In the genomic region with DNA sequence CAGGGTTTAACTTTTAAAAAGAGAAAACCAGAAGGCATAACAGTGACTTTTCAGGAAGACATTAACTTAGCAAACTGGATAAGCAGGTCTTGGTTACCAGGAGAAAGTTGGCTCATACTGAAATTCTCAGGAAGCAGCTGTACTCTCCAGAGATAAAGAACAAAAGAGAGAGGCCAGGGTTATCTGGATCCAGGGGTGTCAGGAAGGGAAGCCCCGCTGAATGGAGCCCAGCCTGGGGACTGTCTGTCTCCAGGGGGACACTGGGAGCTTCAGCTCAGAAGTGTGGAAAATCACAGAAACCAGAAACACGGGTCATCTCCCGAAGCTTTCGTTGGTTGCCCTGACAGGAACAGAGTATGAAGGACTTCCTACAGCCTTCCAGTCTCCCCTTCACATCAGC, we compare ENCODE assay signal across 12 mouse cellular contexts. TPM values are rescaled to one million over a fixed set of nuclear protein-coding genes. Genes with fewer than 3 reads are reported as not detected.
DNase-seq lines count a peak whose midpoint lies in the region; ATAC-seq and TF ChIP-seq lines count a peak whose summit lies in the region.
"Had no signal": no experiment of that assay in that cellular context is flagged by ENCODE, and none has a peak within 500 bp of the region (broad histone marks: within the 10 kb centered on the region; RNA-seq: fewer than 3 reads in every experiment).

No protein-coding gene starts in this region.

- H3K27me3 ChIP-seq in lung, embryonic 14.5 days (ENCODE audit: insufficient read depth, low read length) = no peaks in the 10 kb centered on the region
- H3K27me3 ChIP-seq in heart, embryonic 10.5 days (ENCODE audit: insufficient read depth, poor library complexity, severe bottlenecking) = no peaks in the 10 kb centered on the region
- H3K27me3 ChIP-seq in kidney, adult 2 months (replicated peaks; ENCODE audit: control insufficient read depth, insufficient read depth, low read length) = no peaks in the 10 kb centered on the region
- H3K27me3 ChIP-seq in stomach, embryonic 14.5 days (ENCODE audit: control insufficient read depth, insufficient read depth, low read length) = no peaks in the 10 kb centered on the region
- H3K27me3 ChIP-seq in hindbrain, embryonic 16.5 days (replicated peaks; ENCODE audit: control insufficient read depth, insufficient read depth, low read length) = no peaks in the 10 kb centered on the region
- H3K27me3 ChIP-seq: limb, embryonic 13.5 days had no signal

- H3K27ac ChIP-seq in lung, embryonic 14.5 days (ENCODE audit: low read depth) = peak overlapping the region; percentile 61; the same call in 1 of the 2 replicates
- peak overlapping the region; percentile 84 for H3K27ac ChIP-seq in heart, embryonic 10.5 days
- no peak overlapping the region for H3K27ac ChIP-seq in kidney, adult 2 months (ENCODE audit: insufficient read depth, low read depth, low read length)
- H3K27ac ChIP-seq in stomach, embryonic 14.5 days (ENCODE audit: low read length) = peak overlapping the region; percentile 66; the same call in 1 of the 2 replicates
- H3K27ac ChIP-seq in hindbrain, embryonic 16.5 days (ENCODE audit: low read depth, low read length) = no peak overlapping the region
- H3K27ac ChIP-seq: limb, embryonic 13.5 days had no signal

- no peak for TF ChIP-seq POLR2A in kidney, adult 2 months (IDR thresholded peaks at IDR 0.05; ENCODE audit: low read depth, low read length)

- TF ChIP-seq CTCF in lung, embryonic 14.5 days (IDR thresholded peaks at IDR 0.05; ENCODE audit: low read depth) = no peak
- no peak for TF ChIP-seq CTCF in kidney, adult 2 months (conservative IDR thresholded peaks at IDR 0.05; ENCODE audit: insufficient read depth, insufficient read length, low read depth, low read length)

- H3K4me1 ChIP-seq in lung, embryonic 14.5 days (ENCODE audit: insufficient read depth) = peaks cover 13% of the 10 kb centered on the region
- H3K4me1 ChIP-seq in heart, embryonic 10.5 days = peaks cover 49% of the 10 kb centered on the region
- H3K4me1 ChIP-seq in kidney, adult 2 months (ENCODE audit: control insufficient read depth, insufficient read depth, low read length) = no peaks in the 10 kb centered on the region
- H3K4me1 ChIP-seq in stomach, embryonic 14.5 days (ENCODE audit: control insufficient read depth, insufficient read depth, low read length) = 0 out of 2 replicates have a peak, but pooled peaks cover 3% of the 10 kb centered on the region
- H3K4me1 ChIP-seq in hindbrain, embryonic 16.5 days (ENCODE audit: control insufficient read depth, insufficient read depth, low read depth, low read length) = no peaks in the 10 kb centered on the region

- 17% methylated on average over 4 of the region's 4 CpGs for WGBS in lung, embryonic 14.5 days
- 13% methylated on average over 4 of the region's 4 CpGs for WGBS in heart, embryonic 10.5 days
- 60% methylated on average over 4 of the region's 4 CpGs for WGBS in kidney, adult 2 months
- 45% methylated on average over 4 of the region's 4 CpGs for WGBS in stomach, embryonic 14.5 days
- WGBS in hindbrain, embryonic 16.5 days = 55% methylated on average over 4 of the region's 4 CpGs

- H3K9me3 ChIP-seq in lung, embryonic 14.5 days (ENCODE audit: low read depth, low read length) = no peaks in the 10 kb centered on the region
- no peaks in the 10 kb centered on the region for H3K9me3 ChIP-seq in heart, embryonic 10.5 days
- H3K9me3 ChIP-seq in stomach, embryonic 14.5 days (ENCODE audit: control insufficient read depth, low read depth, low read length) = no peaks in the 10 kb centered on the region
- no peaks in the 10 kb centered on the region for H3K9me3 ChIP-seq in hindbrain, embryonic 16.5 days (ENCODE audit: control insufficient read depth, low read length)
- H3K9me3 ChIP-seq: limb, embryonic 13.5 days had no signal

- no peak overlapping the region for H3K4me2 ChIP-seq in lung, embryonic 14.5 days
- H3K4me2 ChIP-seq in stomach, embryonic 14.5 days (replicated peaks; ENCODE audit: low read depth, low read length) = no peak overlapping the region
- H3K4me2 ChIP-seq in hindbrain, embryonic 16.5 days (ENCODE audit: low read length) = no peak overlapping the region
- H3K4me2 ChIP-seq: limb, embryonic 13.5 days; midbrain, embryonic 11.5 days had no signal

- peak; percentile 24 for DNase-seq in lung, embryonic 14.5 days
- DNase-seq in lung, adult 18-20 months = no peak
- DNase-seq in heart, embryonic 10.5 days (ENCODE audit: low spot score) = no peak
- DNase-seq in kidney, adult 2 months = peak; percentile 50
- no peak for DNase-seq in right cerebral cortex, postnatal 25 days
- no peak for DNase-seq in thymus, adult 18-20 months
- DNase-seq: cerebellum, postnatal 36 days had no signal

- H3K36me3 ChIP-seq in lung, embryonic 14.5 days (ENCODE audit: insufficient read depth) = no peaks in the 10 kb centered on the region
- H3K36me3 ChIP-seq in heart, embryonic 10.5 days = no peaks in the 10 kb centered on the region
- no peaks in the 10 kb centered on the region for H3K36me3 ChIP-seq in kidney, adult 2 months (ENCODE audit: control insufficient read depth, insufficient read depth, low read length)
- H3K36me3 ChIP-seq in stomach, embryonic 14.5 days (ENCODE audit: control insufficient read depth, insufficient read depth, low read length) = no peaks in the 10 kb centered on the region
- no peaks in the 10 kb centered on the region for H3K36me3 ChIP-seq in hindbrain, embryonic 16.5 days (ENCODE audit: control insufficient read depth, insufficient read depth, low read length)
- H3K36me3 ChIP-seq: limb, embryonic 13.5 days had no signal

- no peak for ATAC-seq in lung, embryonic 14.5 days (ENCODE audit: insufficient read depth)
- ATAC-seq in stomach, embryonic 14.5 days (ENCODE audit: insufficient number of reproducible peaks, insufficient read depth, low FRiP score, low read depth) = no peak
- no peak for ATAC-seq in hindbrain, embryonic 16.5 days

- no peak overlapping the region for H3K4me3 ChIP-seq in lung, embryonic 14.5 days (ENCODE audit: low read depth, low read length)
- H3K4me3 ChIP-seq in heart, embryonic 10.5 days = no peak overlapping the region
- H3K4me3 ChIP-seq in kidney, adult 2 months (ENCODE audit: insufficient read depth, low read depth, low read length) = no peak overlapping the region
- H3K4me3 ChIP-seq in stomach, embryonic 14.5 days (ENCODE audit: low read depth, low read length) = no peak overlapping the region
- H3K4me3 ChIP-seq in hindbrain, embryonic 16.5 days (ENCODE audit: low read length) = no peak overlapping the region
- H3K4me3 ChIP-seq: erythroblast, embryonic 14.5 days; limb, embryonic 13.5 days had no signal

- H3K9ac ChIP-seq in lung, embryonic 14.5 days = no peak overlapping the region
- H3K9ac ChIP-seq in stomach, embryonic 14.5 days (replicated peaks; ENCODE audit: low read depth, low read length) = no peak overlapping the region
- no peak overlapping the region for H3K9ac ChIP-seq in hindbrain, embryonic 16.5 days (ENCODE audit: low read depth, low read length)
- H3K9ac ChIP-seq: limb, embryonic 13.5 days had no signal

RNA-seq across cellular contexts. Expression of gene Fstl1, which starts 22.2 kb away (rescaled TPM):
- 460 and 502 TPM in 2 replicates for polyA plus RNA-seq in lung, embryonic 14.5 days (2014; fragmentation: Nextera tagmentation; extraction: Ambion mirVana)
- polyA plus RNA-seq in heart, embryonic 10.5 days (2016; fragmentation: Nextera tagmentation; extraction: Ambion mirVana) = 312 and 372 TPM in 2 replicates
- polyA plus RNA-seq in kidney, adult 2 months (2012; rRNA removed) = 21.3 and 25.8 TPM in 2 replicates
- polyA plus RNA-seq in stomach, embryonic 14.5 days (2014; fragmentation: Nextera tagmentation; extraction: Ambion mirVana) = 519 and 542 TPM in 2 replicates
- 81.2 and 110 TPM in 2 replicates for polyA plus RNA-seq in hindbrain, embryonic 16.5 days (2015; fragmentation: Nextera tagmentation; extraction: Ambion mirVana)

Comparison
In these comparisons a context has a peak if more than half of its experiments do, and no peak if none do; other contexts are left out.
1. DNase-seq: peak in lung, embryonic 14.5 days (single experiment) and kidney, adult 2 months (single experiment); none in lung, adult 18-20 months (0 of 2), heart, embryonic 10.5 days (single experiment), right cerebral cortex, postnatal 25 days (single experiment) and thymus, adult 18-20 months (0 of 2).
2. H3K27ac ChIP-seq: peak in lung, embryonic 14.5 days (single experiment), heart, embryonic 10.5 days (single experiment) and stomach, embryonic 14.5 days (single experiment); none in kidney, adult 2 months (single experiment) and hindbrain, embryonic 16.5 days (single experiment).